In the genomic region with DNA sequence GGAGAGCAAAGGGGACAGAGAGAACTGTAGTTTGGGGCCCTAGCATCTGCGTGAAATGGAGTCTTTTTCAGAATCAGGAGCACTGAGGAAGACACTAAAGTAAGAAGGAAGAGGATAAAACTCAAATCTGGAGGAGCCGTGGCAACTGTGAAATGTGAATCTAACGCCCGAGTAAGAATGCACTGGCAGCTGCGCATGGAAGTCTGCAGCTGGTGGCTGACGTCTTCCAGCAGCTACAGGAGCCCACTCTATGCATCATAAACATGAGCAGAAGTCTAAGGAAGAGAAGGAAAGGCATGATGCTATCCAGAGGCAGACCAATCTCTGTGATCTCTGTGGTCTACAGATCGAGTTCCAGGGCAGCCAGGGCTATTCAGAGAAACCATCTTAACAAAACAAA, we compare ENCODE assay signal across 50 mouse cellular contexts. TPM values are rescaled to one million over a fixed set of nuclear protein-coding genes. Genes with fewer than 3 reads are reported as not detected.
"Had no signal": no experiment of that assay in that cellular context is flagged by ENCODE, and none has a peak within 500 bp of the region (broad histone marks: within the 10 kb centered on the region; RNA-seq: fewer than 3 reads in every experiment).

No protein-coding gene starts in this region.

- H3K4me2 ChIP-seq: heart, embryonic 11.5 days; heart, embryonic 12.5 days; heart, embryonic 13.5 days; heart, embryonic 15.5 days; hindbrain, embryonic 12.5 days; hindbrain, embryonic 13.5 days; hindbrain, embryonic 14.5 days; hindbrain, embryonic 15.5 days; intestine, embryonic 15.5 days; kidney, embryonic 15.5 days had no signal

- ATAC-seq: hindbrain, embryonic 16.5 days; hindbrain, postnatal 0 days; inflammation-experienced regulatory T-cells, adult 6 months; intestine, embryonic 15.5 days; intestine, embryonic 16.5 days; intestine, postnatal 0 days had no signal

- H3K4me3 ChIP-seq: heart, embryonic 10.5 days; heart, embryonic 12.5 days; heart, embryonic 13.5 days; heart, embryonic 15.5 days; hindbrain, embryonic 10.5 days; hindbrain, embryonic 12.5 days; hindbrain, embryonic 13.5 days; hindbrain, embryonic 15.5 days; intestine, embryonic 15.5 days; kidney, embryonic 15.5 days; layer of hippocampus, adult 2 months; left cerebral cortex, adult 2 months had no signal

- DNase-seq: heart, postnatal 10 days; heart, postnatal 14 days; heart, postnatal 36 days; heart, postnatal 4 days; kidney, adult 11 months; kidney, adult 18-20 months; kidney, adult 2 months; kidney, adult 8-10 months; kidney, adult 9 months; kidney, postnatal 10 days; kidney, postnatal 14 days; kidney, postnatal 25 days; kidney, postnatal 36 days; kidney, postnatal 4 days; layer of hippocampus, adult 9-11 months; layer of hippocampus, postnatal 36 days had no signal

- H3K27ac ChIP-seq: heart, embryonic 10.5 days; heart, embryonic 13.5 days; heart, embryonic 15.5 days; hindbrain, embryonic 10.5 days; hindbrain, embryonic 12.5 days; hindbrain, embryonic 13.5 days; hindbrain, embryonic 14.5 days; hindbrain, embryonic 15.5 days; hindbrain, postnatal 0 days; intestine, embryonic 15.5 days; kidney, embryonic 15.5 days; kidney, postnatal 0 days; layer of hippocampus, adult 2 months; left cerebral cortex, adult 2 months had no signal

- H3K4me1 ChIP-seq: heart, embryonic 10.5 days; heart, embryonic 12.5 days; heart, embryonic 13.5 days; heart, embryonic 15.5 days; intestine, embryonic 15.5 days; kidney, embryonic 15.5 days had no signal

- H3K9ac ChIP-seq: heart, embryonic 12.5 days; heart, embryonic 13.5 days; heart, embryonic 15.5 days; hindbrain, embryonic 12.5 days; hindbrain, embryonic 13.5 days; hindbrain, embryonic 14.5 days; hindbrain, embryonic 15.5 days; intestine, embryonic 15.5 days; kidney, embryonic 15.5 days had no signal

- H3K9me3 ChIP-seq: heart, embryonic 10.5 days; heart, embryonic 12.5 days; heart, embryonic 13.5 days; heart, embryonic 15.5 days; hindbrain, embryonic 10.5 days; hindbrain, embryonic 12.5 days; hindbrain, embryonic 13.5 days; hindbrain, embryonic 15.5 days; intestine, embryonic 15.5 days; kidney, embryonic 15.5 days had no signal

- H3K36me3 ChIP-seq: heart, embryonic 10.5 days; heart, embryonic 12.5 days; heart, embryonic 13.5 days; heart, embryonic 15.5 days; hindbrain, embryonic 10.5 days; hindbrain, embryonic 12.5 days; hindbrain, embryonic 13.5 days; hindbrain, embryonic 15.5 days; intestine, embryonic 15.5 days; kidney, embryonic 15.5 days had no signal

RNA-seq across cellular contexts. Expression of a gene that starts 12.1 kb away (rescaled TPM):
- total RNA-seq: heart, postnatal 10 days; heart, postnatal 14 days; heart, postnatal 25 days; heart, postnatal 36 days; heart, postnatal 4 days; hematopoietic stem cell, adult 5-6 weeks; layer of hippocampus, adult 18-20 months; layer of hippocampus, adult 2 months; layer of hippocampus, postnatal 36 days; left cerebral cortex, adult 18-20 months; left cerebral cortex, adult 2 months had no signal
- polyA plus RNA-seq: heart, embryonic 10.5 days; heart, embryonic 11.5 days; heart, embryonic 12.5 days; heart, embryonic 13.5 days; heart, embryonic 14.5 days; heart, embryonic 16.5 days; heart, postnatal 0 days; inflammation-experienced regulatory T-cells, adult 6 months; intestine, embryonic 15.5 days; intestine, embryonic 16.5 days; intestine, postnatal 0 days; kidney, adult 2 months; kidney, embryonic 14.5 days; kidney, embryonic 15.5 days; kidney, embryonic 16.5 days; kidney, postnatal 0 days; large intestine, adult 2 months had no signal

RNA-seq across cellular contexts. Expression of a gene that starts 37.2 kb away (rescaled TPM):
- total RNA-seq: heart, postnatal 10 days; heart, postnatal 14 days; heart, postnatal 25 days; heart, postnatal 36 days; heart, postnatal 4 days; hematopoietic stem cell, adult 5-6 weeks; layer of hippocampus, adult 2 months; layer of hippocampus, postnatal 10 days; layer of hippocampus, postnatal 14 days; layer of hippocampus, postnatal 36 days had no signal
- polyA plus RNA-seq: heart, embryonic 10.5 days; heart, embryonic 11.5 days; heart, embryonic 12.5 days; heart, embryonic 13.5 days; heart, embryonic 14.5 days; heart, embryonic 15.5 days; heart, embryonic 16.5 days; heart, postnatal 0 days; hindbrain, embryonic 10.5 days; hindbrain, embryonic 11.5 days; hindbrain, embryonic 14.5 days; inflammation-experienced regulatory T-cells, adult 6 months; intestine, embryonic 14.5 days; intestine, embryonic 15.5 days; intestine, embryonic 16.5 days; intestine, postnatal 0 days; kidney, adult 2 months; kidney, embryonic 14.5 days; kidney, embryonic 15.5 days; kidney, postnatal 0 days; large intestine, adult 2 months had no signal

RNA-seq across cellular contexts. Expression of a gene that starts 43.4 kb away (rescaled TPM):
- total RNA-seq: heart, postnatal 10 days; heart, postnatal 14 days; heart, postnatal 25 days; heart, postnatal 36 days; heart, postnatal 4 days; hematopoietic stem cell, adult 5-6 weeks; hindbrain, postnatal 0 days had no signal
- polyA plus RNA-seq: heart, embryonic 10.5 days; heart, embryonic 11.5 days; heart, embryonic 12.5 days; heart, embryonic 13.5 days; heart, embryonic 14.5 days; heart, embryonic 15.5 days; heart, embryonic 16.5 days; heart, postnatal 0 days; hindbrain, embryonic 10.5 days; hindbrain, embryonic 11.5 days; hindbrain, embryonic 12.5 days; hindbrain, embryonic 13.5 days; inflammation-experienced regulatory T-cells, adult 6 months; intestine, embryonic 14.5 days; intestine, embryonic 15.5 days; intestine, embryonic 16.5 days; intestine, postnatal 0 days; kidney, adult 2 months; kidney, embryonic 14.5 days; large intestine, adult 2 months had no signal
